Mouse (Mus musculus): ENCODE measurements around the gene Gprc5a. TPM values are rescaled to one million over a fixed set of nuclear protein-coding genes. Genes with fewer than 3 reads are reported as not detected.

Gene Gprc5a
- polyA plus RNA-seq, 2 experiments: 2.7 to 4.7 TPM

- H3K36me3 ChIP-seq (ENCODE audit: control insufficient read depth, insufficient read depth, low read length): peaks cover 47% of the 10 kb centered on the region
These were observed 40.5 kb upstream of the Gprc5a start for GRCm38 (mm10) chr6:135024781-135025420.

GRCm38 (mm10) chr6:135026232-135026631 lies 39.2 kb upstream of the Gprc5a start:
- H3K27me3 ChIP-seq (ENCODE audit: control insufficient read depth, insufficient read depth, low read length): no peaks in the 10 kb centered on the region
- DNase-seq (ENCODE audit: low spot score): peak; percentile 11
- TF ChIP-seq POLR2A (IDR thresholded peaks at IDR 0.05; ENCODE audit: borderline replicate concordance, extremely low read depth, insufficient read depth, insufficient read length): no peak
- no peak overlapping the region for H3K27ac ChIP-seq (replicated peaks; ENCODE audit: low read depth, low read length)
- H3K9ac ChIP-seq (ENCODE audit: low read depth, low read length, severe bottlenecking): no peak overlapping the region
- H3K4me2 ChIP-seq (replicated peaks; ENCODE audit: low read depth, low read length, severe bottlenecking): no peak overlapping the region
- WGBS: 17% methylated on average over 3 of the region's 3 CpGs
- no peaks in the 10 kb centered on the region for H3K4me1 ChIP-seq (ENCODE audit: control insufficient read depth, insufficient read depth, low read length)
- no peak for ATAC-seq (ENCODE audit: low FRiP score, low read depth)
- no peak overlapping the region for H3K4me3 ChIP-seq (replicated peaks; ENCODE audit: low read length)
- peaks cover 34% of the 10 kb centered on the region for H3K36me3 ChIP-seq (ENCODE audit: control insufficient read depth, insufficient read depth, low read length)
- H3K9me3 ChIP-seq (ENCODE audit: control insufficient read depth, low read length): no peaks in the 10 kb centered on the region

More at GRCm38 (mm10) chr6:135024781-135025420, 40.5 kb upstream of the Gprc5a start:
- Histone ChIP-seq H3K4me2 (replicated peaks; ENCODE audit: low read depth, low read length, severe bottlenecking) (no peak overlapping the region), H3K4me3 (replicated peaks; ENCODE audit: low read length) (no peak overlapping the region), H3K27me3 (ENCODE audit: control insufficient read depth, insufficient read depth, low read length) (no peaks in the 10 kb centered on the region), H3K9me3 (ENCODE audit: control insufficient read depth, low read length) (no peaks in the 10 kb centered on the region), H3K4me1 (ENCODE audit: control insufficient read depth, insufficient read depth, low read length) (no peaks in the 10 kb centered on the region), H3K9ac (ENCODE audit: low read depth, low read length, severe bottlenecking) (no peak overlapping the region), H3K27ac (replicated peaks; ENCODE audit: low read depth, low read length) (no peak overlapping the region)
- WGBS: 86% methylated on average over 1 of the region's 1 CpGs
- DNase-seq (ENCODE audit: low spot score): no peak
- no peak for TF ChIP-seq POLR2A (IDR thresholded peaks at IDR 0.05; ENCODE audit: borderline replicate concordance, extremely low read depth, insufficient read depth, insufficient read length)
- no peak for ATAC-seq (ENCODE audit: low FRiP score, low read depth)

GRCm38 (mm10) chr6:135026755-135027154 lies 38.7 kb upstream of the Gprc5a start:
- H3K4me1 ChIP-seq (ENCODE audit: control insufficient read depth, insufficient read depth, low read length): no peaks in the 10 kb centered on the region
- DNase-seq (ENCODE audit: low spot score) (no peak), ATAC-seq (ENCODE audit: low FRiP score, low read depth) (no peak)
- H3K36me3 ChIP-seq (ENCODE audit: control insufficient read depth, insufficient read depth, low read length): peaks cover 29% of the 10 kb centered on the region
- H3K9me3 ChIP-seq (ENCODE audit: control insufficient read depth, low read length): no peaks in the 10 kb centered on the region
- no peak overlapping the region for H3K4me3 ChIP-seq (replicated peaks; ENCODE audit: low read length)
- H3K27ac ChIP-seq (replicated peaks; ENCODE audit: low read depth, low read length): no peak overlapping the region
- H3K27me3 ChIP-seq (ENCODE audit: control insufficient read depth, insufficient read depth, low read length): no peaks in the 10 kb centered on the region
- no peak overlapping the region for H3K9ac ChIP-seq (ENCODE audit: low read depth, low read length, severe bottlenecking)
- 72% methylated on average over 2 of the region's 2 CpGs for WGBS
- no peak overlapping the region for H3K4me2 ChIP-seq (replicated peaks; ENCODE audit: low read depth, low read length, severe bottlenecking)
- TF ChIP-seq POLR2A (IDR thresholded peaks at IDR 0.05; ENCODE audit: borderline replicate concordance, extremely low read depth, insufficient read depth, insufficient read length): no peak

- H3K4me2 ChIP-seq (replicated peaks; ENCODE audit: low read depth, low read length, severe bottlenecking): no peak overlapping the region
- 0 out of 2 replicates have a peak, but pooled peaks cover 5% of the 10 kb centered on the region for H3K36me3 ChIP-seq (ENCODE audit: control insufficient read depth, insufficient read depth, low read length)
- H3K9me3 ChIP-seq (ENCODE audit: control insufficient read depth, low read length): no peaks in the 10 kb centered on the region
- ATAC-seq (ENCODE audit: low FRiP score, low read depth): no peak
- H3K27me3 ChIP-seq (ENCODE audit: control insufficient read depth, insufficient read depth, low read length): no peaks in the 10 kb centered on the region
- DNase-seq (ENCODE audit: low spot score): no peak
- no peak for TF ChIP-seq POLR2A (IDR thresholded peaks at IDR 0.05; ENCODE audit: borderline replicate concordance, extremely low read depth, insufficient read depth, insufficient read length)
- H3K4me1 ChIP-seq (ENCODE audit: control insufficient read depth, insufficient read depth, low read length): no peaks in the 10 kb centered on the region
- H3K27ac ChIP-seq (replicated peaks; ENCODE audit: low read depth, low read length): no peak overlapping the region
- 31% methylated on average over 4 of the region's 4 CpGs for WGBS
- H3K9ac ChIP-seq (ENCODE audit: low read depth, low read length, severe bottlenecking): no peak overlapping the region
- no peak overlapping the region for H3K4me3 ChIP-seq (replicated peaks; ENCODE audit: low read length)
These were observed 36.2 kb upstream of the Gprc5a start for GRCm38 (mm10) chr6:135029246-135029645.

GRCm38 (mm10) chr6:135038674-135039073 lies 26.8 kb upstream of the Gprc5a start:
- Histone ChIP-seq H3K27ac (replicated peaks; ENCODE audit: low read depth, low read length) (no peak overlapping the region), H3K36me3 (ENCODE audit: control insufficient read depth, insufficient read depth, low read length) (no peaks in the 10 kb centered on the region), H3K4me1 (ENCODE audit: control insufficient read depth, insufficient read depth, low read length) (0 out of 2 replicates have a peak, but pooled peaks cover 5% of the 10 kb centered on the region), H3K27me3 (ENCODE audit: control insufficient read depth, insufficient read depth, low read length) (no peaks in the 10 kb centered on the region), H3K4me3 (replicated peaks; ENCODE audit: low read length) (no peak overlapping the region), H3K9me3 (ENCODE audit: control insufficient read depth, low read length) (no peaks in the 10 kb centered on the region), H3K4me2 (replicated peaks; ENCODE audit: low read depth, low read length, severe bottlenecking) (no peak overlapping the region), H3K9ac (ENCODE audit: low read depth, low read length, severe bottlenecking) (no peak overlapping the region)
- DNase-seq (ENCODE audit: low spot score) (no peak), ATAC-seq (ENCODE audit: low FRiP score, low read depth) (no peak)
- no peak for TF ChIP-seq POLR2A (IDR thresholded peaks at IDR 0.05; ENCODE audit: borderline replicate concordance, extremely low read depth, insufficient read depth, insufficient read length)
- WGBS: 79% methylated on average over 3 of the region's 3 CpGs
